Mouse (Mus musculus): Measurements from ENCODE around the gene Nsf. TPM values are rescaled to one million over a fixed set of nuclear protein-coding genes. Genes with fewer than 3 reads are reported as not detected.

Nsf gene
- polyA plus RNA-seq, 1 experiment from 2014 or later: 143 TPM

DNA sequence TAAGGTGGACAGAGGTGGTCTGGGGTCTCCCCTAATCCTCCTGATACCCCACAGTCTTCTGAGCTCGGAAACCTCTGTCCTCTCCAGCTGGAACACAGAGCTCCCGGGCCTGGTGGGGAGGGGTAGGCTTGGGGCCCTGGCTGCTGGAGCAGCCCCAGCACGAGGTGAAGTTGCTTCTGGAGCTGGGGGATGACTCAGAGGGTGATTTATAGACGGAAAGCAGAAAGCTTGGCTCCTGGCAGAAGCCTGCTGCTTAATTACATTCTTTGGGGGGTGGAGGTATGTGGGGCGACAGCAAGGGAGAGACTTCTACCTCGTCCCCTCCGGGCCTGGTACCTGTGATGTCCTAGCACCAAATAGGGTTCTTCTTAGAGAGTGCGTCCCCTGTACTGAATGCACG lies 173.7 kb downstream of the Nsf start:
- WGBS: 79% methylated on average over 9 of the region's 9 CpGs
- Histone ChIP-seq H3K4me2 (ENCODE audit: low read length) (no peak overlapping the region), H3K27ac (replicated peaks; ENCODE audit: low read depth, low read length) (no peak overlapping the region), H3K9ac (replicated peaks; ENCODE audit: low read length) (no peak overlapping the region), H3K4me1 (ENCODE audit: control insufficient read depth, insufficient read depth, low read length) (peaks cover 12% of the 10 kb centered on the region), H3K4me3 (replicated peaks; ENCODE audit: low read depth, low read length) (no peak overlapping the region), H3K27me3 (ENCODE audit: control insufficient read depth, insufficient read depth, low read length) (peaks cover 11% of the 10 kb centered on the region), H3K36me3 (ENCODE audit: control insufficient read depth, insufficient read depth, low read length) (no peaks in the 10 kb centered on the region), H3K9me3 (ENCODE audit: control insufficient read depth, low read length) (no peaks in the 10 kb centered on the region)
- DNase-seq (no peak), ATAC-seq (ENCODE audit: low FRiP score, low TSS enrichment) (no peak)

DNA sequence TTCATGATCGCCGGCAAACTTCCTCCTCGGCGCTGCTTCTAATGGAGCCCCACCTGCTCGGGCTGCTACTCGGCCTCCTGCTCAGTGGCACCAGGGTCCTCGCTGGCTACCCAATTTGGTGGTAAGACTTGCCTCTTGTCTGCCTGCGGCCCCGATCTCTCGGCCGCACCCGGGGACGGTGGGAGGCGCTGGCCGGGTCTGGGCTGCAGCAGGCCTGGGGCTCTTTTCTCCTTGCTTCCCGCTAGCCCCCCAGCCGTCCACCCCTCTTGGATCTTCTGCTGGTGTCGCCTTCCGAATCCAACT lies 179.7 kb downstream of the Nsf start:
- no peaks in the 10 kb centered on the region for H3K36me3 ChIP-seq (ENCODE audit: control insufficient read depth, insufficient read depth, low read length)
- H3K27ac ChIP-seq (replicated peaks; ENCODE audit: low read depth, low read length): peak overlapping the region; percentile 53
- H3K9me3 ChIP-seq (ENCODE audit: control insufficient read depth, low read length): no peaks in the 10 kb centered on the region
- peak overlapping the region; percentile 50 for H3K9ac ChIP-seq (replicated peaks; ENCODE audit: low read length)
- peaks cover 45% of the 10 kb centered on the region for H3K4me1 ChIP-seq (ENCODE audit: control insufficient read depth, insufficient read depth, low read length)
- peak; percentile 28; the same call in 1 of the 2 replicates for ATAC-seq (ENCODE audit: low FRiP score, low TSS enrichment)
- no peak for DNase-seq
- H3K4me2 ChIP-seq (ENCODE audit: low read length): peak overlapping the region; percentile 84
- peak overlapping the region; percentile 44 for H3K4me3 ChIP-seq (replicated peaks; ENCODE audit: low read depth, low read length)
- WGBS: under 1% methylated on average over 19 of the region's 19 CpGs
- peaks cover 49% of the 10 kb centered on the region for H3K27me3 ChIP-seq (ENCODE audit: control insufficient read depth, insufficient read depth, low read length)

GRCm38 (mm10) chr11:103773387-103774227 lies 180.2 kb downstream of the Nsf start, which contains the start of gene Wnt3:
Gene Wnt3 (plus strand): TSS chr11:103774150.
- peak within 1 kb of the TSS; percentile 61 for H3K27ac ChIP-seq (replicated peaks; ENCODE audit: low read depth, low read length)
- H3K4me2 ChIP-seq (ENCODE audit: low read length): peak within 1 kb of the TSS; percentile 84
- under 1% methylated on average over 60 of the region's 60 CpGs for WGBS
- H3K4me1 ChIP-seq (ENCODE audit: control insufficient read depth, insufficient read depth, low read length): peaks cover 45% of the 10 kb centered on the region
- peak within 1 kb of the TSS; percentile 50 for H3K9ac ChIP-seq (replicated peaks; ENCODE audit: low read length)
- H3K36me3 ChIP-seq (ENCODE audit: control insufficient read depth, insufficient read depth, low read length): no peaks in the 10 kb centered on the region
- H3K9me3 ChIP-seq (ENCODE audit: control insufficient read depth, low read length): no peaks in the 10 kb centered on the region
- DNase-seq (peak; percentile 84), ATAC-seq (ENCODE audit: low FRiP score, low TSS enrichment) (peak; percentile 75; the same call in 1 of the 2 replicates)
- peak within 1 kb of the TSS; percentile 44 for H3K4me3 ChIP-seq (replicated peaks; ENCODE audit: low read depth, low read length)
- H3K27me3 ChIP-seq (ENCODE audit: control insufficient read depth, insufficient read depth, low read length): peaks cover 49% of the 10 kb centered on the region

DNA sequence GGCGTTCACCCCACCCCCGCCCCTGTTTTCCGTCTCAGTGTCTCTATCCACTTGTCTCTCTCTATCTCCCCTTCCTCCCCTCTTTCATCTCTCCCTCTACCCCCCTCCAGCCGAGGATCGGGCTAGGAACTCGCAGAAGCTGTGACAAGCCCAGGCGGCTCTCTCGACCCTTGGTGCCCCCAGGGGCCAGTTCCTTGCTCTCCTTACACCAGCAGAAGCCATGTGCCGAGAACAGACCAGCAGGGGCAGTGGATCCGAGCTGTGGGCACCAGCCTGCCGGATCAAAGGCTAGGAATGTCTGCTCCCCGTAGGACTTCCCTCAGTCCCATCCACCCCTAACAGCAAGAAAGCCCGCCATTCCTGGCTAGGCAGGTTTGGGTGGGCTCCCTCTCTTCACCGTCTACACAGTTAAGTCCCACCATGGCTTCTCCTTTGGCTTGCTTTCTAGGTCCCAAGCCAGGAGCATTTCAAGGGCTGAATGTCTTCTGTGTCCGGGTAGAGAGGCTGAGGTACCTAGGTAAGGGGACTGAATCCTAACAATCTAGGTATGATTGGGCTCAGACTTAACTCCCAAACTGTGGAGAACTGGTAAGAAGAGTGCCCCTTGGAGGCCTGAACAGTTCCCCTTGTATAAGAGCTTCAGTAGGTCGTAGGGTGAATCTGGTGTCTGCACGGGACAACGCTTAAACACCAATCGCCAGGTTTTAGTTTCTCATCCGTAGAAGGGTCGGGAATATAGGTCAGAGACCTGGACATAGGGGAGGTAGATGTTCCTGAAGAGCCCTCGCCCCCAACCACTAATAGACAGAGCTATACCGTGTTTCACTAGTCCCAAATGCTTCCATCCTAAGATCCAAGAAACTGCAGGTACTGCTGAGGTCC lies 181.1 kb downstream of the Nsf start:
- peak; percentile 46 for DNase-seq
- ATAC-seq (ENCODE audit: low FRiP score, low TSS enrichment): no peak
- 2% methylated on average over 23 of the region's 23 CpGs for WGBS
- H3K9me3 ChIP-seq (ENCODE audit: control insufficient read depth, low read length): no peaks in the 10 kb centered on the region
- H3K4me3 ChIP-seq (replicated peaks; ENCODE audit: low read depth, low read length): peak overlapping the region; percentile 44
- H3K4me1 ChIP-seq (ENCODE audit: control insufficient read depth, insufficient read depth, low read length): peaks cover 44% of the 10 kb centered on the region
- peak overlapping the region; percentile 50 for H3K9ac ChIP-seq (replicated peaks; ENCODE audit: low read length)
- H3K27ac ChIP-seq (replicated peaks; ENCODE audit: low read depth, low read length): peak overlapping the region; percentile 61; the same call in 1 of the 2 replicates
- H3K36me3 ChIP-seq (ENCODE audit: control insufficient read depth, insufficient read depth, low read length): no peaks in the 10 kb centered on the region
- H3K27me3 ChIP-seq (ENCODE audit: control insufficient read depth, insufficient read depth, low read length): peaks cover 49% of the 10 kb centered on the region
- peak overlapping the region; percentile 84 for H3K4me2 ChIP-seq (ENCODE audit: low read length)

Other genes with a start within 250 kb of the Nsf start
- gene Wnt9b, start 204.2 kb downstream of the Nsf start, polyA plus RNA-seq (2014; fragmentation: Nextera tagmentation; extraction: Ambion mirVana): 0.33 and 0.78 TPM in 2 replicates
- gene Wnt3, start 179.9 kb downstream of the Nsf start, polyA plus RNA-seq (2014; fragmentation: Nextera tagmentation; extraction: Ambion mirVana): 14.5 and 15.0 TPM in 2 replicates
- gene Arf2, start 12.7 kb upstream of the Nsf start, polyA plus RNA-seq (2014; fragmentation: Nextera tagmentation; extraction: Ambion mirVana): 193 and 222 TPM in 2 replicates
- gene Crhr1, start 178.8 kb upstream of the Nsf start, polyA plus RNA-seq (2014; fragmentation: Nextera tagmentation; extraction: Ambion mirVana): 4.9 and 7.4 TPM in 2 replicates
- gene Sppl2c, start 232.3 kb upstream of the Nsf start, polyA plus RNA-seq (2014; fragmentation: Nextera tagmentation; extraction: Ambion mirVana): not detected in 2 replicates